Mouse (Mus musculus) midbrain, embryonic 14.5 days (tissue): Measurements from ENCODE around the gene Ldlrad3. TPM values are rescaled to one million over a fixed set of nuclear protein-coding genes. Genes with fewer than 3 reads are reported as not detected.

Experiments
- ATAC-seq: fragments of 200-750 bp; cut with Nextera tagmentation; 2 replicates; pipeline ENCODE4 v1.8.0; 2017; ENCODE audit warnings: moderate number of reproducible peaks, moderate library complexity; ENCODE audit not compliant: low FRiP score, low TSS enrichment
- DNase-seq: peaks from one replicate; pipeline ENCODE4 v3.0.0-alpha.2; 2015
- H3K27ac ChIP-seq: fragments of 300-500 bp; sonication (generic); replicated peaks from 2 replicates; pipeline ENCODE4 v1.5.1; 2014; ENCODE audit warnings: mild to moderate bottlenecking, low read depth, low read length, moderate library complexity
- H3K27me3 ChIP-seq: fragments of 300-500 bp; sonication (generic); 2 replicates; pipeline ENCODE4 v1.6.1; 2014; ENCODE audit warnings: low read length, control low read depth, mixed read lengths; ENCODE audit not compliant: control insufficient read depth, insufficient read depth
- H3K36me3 ChIP-seq: fragments of 300-500 bp; sonication (generic); 2 replicates; pipeline ENCODE4 v1.6.1; 2014; ENCODE audit warnings: low read length, control low read depth; ENCODE audit not compliant: control insufficient read depth, insufficient read depth
- H3K4me1 ChIP-seq: fragments of 300-500 bp; sonication (generic); 2 replicates; pipeline ENCODE4 v1.6.1; 2014; ENCODE audit warnings: mild to moderate bottlenecking, antibody characterized with exemption, low read length, control low read depth; ENCODE audit not compliant: control insufficient read depth, insufficient read depth
- H3K4me2 ChIP-seq: fragments of 300-500 bp; sonication (generic); 2 replicates; pipeline ENCODE4 v1.6.1; 2014; ENCODE audit warnings: mild to moderate bottlenecking, low read length, moderate library complexity
- H3K4me3 ChIP-seq: fragments of 300-500 bp; sonication (generic); replicated peaks from 2 replicates; pipeline ENCODE4 v1.5.1; 2014; ENCODE audit warnings: low read depth, low read length
- H3K9ac ChIP-seq: fragments of 300-500 bp; sonication (generic); replicated peaks from 2 replicates; pipeline ENCODE4 v1.6.1; 2014; ENCODE audit warnings: mild to moderate bottlenecking, low read length, moderate library complexity
- H3K9me3 ChIP-seq: fragments of 300-500 bp; sonication (generic); 2 replicates; pipeline ENCODE4 v1.6.1; 2016; ENCODE audit warnings: low read length, control low read depth, mixed read lengths; ENCODE audit not compliant: control insufficient read depth
- WGBS: fragments of 180-500 bp; shearing (Covaris S2); extraction: QIAGEN DNeasy Blood & Tissue Kit; methylation state at CpG from one replicate; pipeline ENCODE4 v1.1.7; 2014; 5-methylcytosine and 5-hydroxymethylcytosine counted together
- polyA plus RNA-seq: library from polyadenylated mRNA; unstranded; fragments of >200 nt; fragmentation: Nextera tagmentation; extraction: Ambion mirVana; gene quantifications from 2 replicates; pipeline ENCODE4 v1.2.1, GENCODE M21; 2014

Ldlrad3 gene
- polyA plus RNA-seq, 1 experiment from 2014 or later: 34.0 TPM

GRCm38 (mm10) chr2:102132945-102133558 is 53.1 kb downstream of the Ldlrad3 start:
- WGBS: 69% methylated on average over 10 of the region's 10 CpGs

GRCm38 (mm10) chr2:102130198-102130845 is 55.9 kb downstream of the Ldlrad3 start:
- DNase-seq (no peak), ATAC-seq (no peak)
- no peak overlapping the region for H3K27ac ChIP-seq
- no peaks in the 10 kb centered on the region for H3K36me3 ChIP-seq
- peaks cover 10% of the 10 kb centered on the region for H3K4me1 ChIP-seq
- H3K27me3 ChIP-seq: no peaks in the 10 kb centered on the region
- WGBS: 85% methylated on average over 8 of the region's 8 CpGs
- no peak overlapping the region for H3K4me2 ChIP-seq
- no peaks in the 10 kb centered on the region for H3K9me3 ChIP-seq
- H3K4me3 ChIP-seq: no peak overlapping the region
- no peak overlapping the region for H3K9ac ChIP-seq

More at GRCm38 (mm10) chr2:102132945-102133558, 53.1 kb downstream of the Ldlrad3 start:
- Histone ChIP-seq H3K4me1 (peaks cover 28% of the 10 kb centered on the region), H3K27ac (no peak overlapping the region), H3K9me3 (no peaks in the 10 kb centered on the region), H3K36me3 (no peaks in the 10 kb centered on the region), H3K4me3 (no peak overlapping the region), H3K4me2 (no peak overlapping the region), H3K27me3 (no peaks in the 10 kb centered on the region), H3K9ac (no peak overlapping the region)
- no peak for ATAC-seq
- DNase-seq: no peak

- Histone ChIP-seq H3K4me1 (peaks cover 3% of the 10 kb centered on the region; the same call in 1 of the 2 replicates), H3K9ac (no peak overlapping the region), H3K27me3 (no peaks in the 10 kb centered on the region), H3K4me2 (no peak overlapping the region), H3K4me3 (no peak overlapping the region), H3K27ac (no peak overlapping the region), H3K9me3 (no peaks in the 10 kb centered on the region), H3K36me3 (no peaks in the 10 kb centered on the region)
- ATAC-seq (no peak), DNase-seq (no peak)
- 89% methylated on average over 4 of the region's 4 CpGs for WGBS
Observed at GRCm38 (mm10) chr2:102129235-102129634, 57.0 kb downstream of the Ldlrad3 start.

GRCm38 (mm10) chr2:102128500-102129030 is 57.6 kb downstream of the Ldlrad3 start:
- Histone ChIP-seq H3K4me2 (no peak overlapping the region), H3K9ac (no peak overlapping the region), H3K4me3 (no peak overlapping the region), H3K36me3 (no peaks in the 10 kb centered on the region), H3K9me3 (no peaks in the 10 kb centered on the region), H3K27me3 (no peaks in the 10 kb centered on the region), H3K27ac (no peak overlapping the region), H3K4me1 (peaks cover 3% of the 10 kb centered on the region; the same call in 1 of the 2 replicates)
- DNase-seq (no peak), ATAC-seq (no peak)
- 62% methylated on average over 14 of the region's 14 CpGs for WGBS

- Histone ChIP-seq H3K36me3 (no peaks in the 10 kb centered on the region), H3K4me1 (peaks cover 3% of the 10 kb centered on the region; the same call in 1 of the 2 replicates), H3K4me2 (no peak overlapping the region), H3K27me3 (no peaks in the 10 kb centered on the region), H3K9ac (no peak overlapping the region), H3K4me3 (no peak overlapping the region), H3K9me3 (no peaks in the 10 kb centered on the region), H3K27ac (no peak overlapping the region)
- DNase-seq (no peak), ATAC-seq (no peak)
- 67% methylated on average over 8 of the region's 8 CpGs for WGBS
Observed at GRCm38 (mm10) chr2:102127791-102128387, 58.3 kb downstream of the Ldlrad3 start.

- H3K4me1 ChIP-seq: peaks cover 7% of the 10 kb centered on the region
- no peak for DNase-seq
- H3K27ac ChIP-seq: no peak overlapping the region
- H3K9ac ChIP-seq: no peak overlapping the region
- no peaks in the 10 kb centered on the region for H3K9me3 ChIP-seq
- no peak overlapping the region for H3K4me3 ChIP-seq
- H3K36me3 ChIP-seq: no peaks in the 10 kb centered on the region
- WGBS: 84% methylated on average over 9 of the region's 9 CpGs
- ATAC-seq: no peak
- H3K27me3 ChIP-seq: no peaks in the 10 kb centered on the region
- no peak overlapping the region for H3K4me2 ChIP-seq
Observed at GRCm38 (mm10) chr2:102127221-102127620, 59.0 kb downstream of the Ldlrad3 start.

- DNase-seq: no peak
- H3K4me3 ChIP-seq: no peak overlapping the region
Observed at GRCm38 (mm10) chr2:102126076-102126475, 60.1 kb downstream of the Ldlrad3 start.

GRCm38 (mm10) chr2:102125042-102125441 is 61.1 kb downstream of the Ldlrad3 start:
- Histone ChIP-seq H3K4me1 (peaks cover 20% of the 10 kb centered on the region), H3K36me3 (no peaks in the 10 kb centered on the region), H3K4me3 (no peak overlapping the region), H3K9ac (no peak overlapping the region), H3K27ac (no peak overlapping the region), H3K27me3 (no peaks in the 10 kb centered on the region), H3K9me3 (no peaks in the 10 kb centered on the region), H3K4me2 (no peak overlapping the region)
- WGBS: 63% methylated on average over 4 of the region's 4 CpGs
- no peak for ATAC-seq
- DNase-seq: no peak

More at GRCm38 (mm10) chr2:102126076-102126475, 60.1 kb downstream of the Ldlrad3 start:
- Histone ChIP-seq H3K4me1 (peaks cover 18% of the 10 kb centered on the region), H3K9ac (no peak overlapping the region), H3K9me3 (no peaks in the 10 kb centered on the region), H3K27ac (no peak overlapping the region), H3K27me3 (no peaks in the 10 kb centered on the region), H3K36me3 (no peaks in the 10 kb centered on the region), H3K4me2 (no peak overlapping the region)
- ATAC-seq: no peak
- WGBS: 89% methylated on average over 7 of the region's 7 CpGs
